Mouse (Mus musculus): ENCODE data around the gene Tsg101. TPM values are rescaled to one million over a fixed set of nuclear protein-coding genes. Genes with fewer than 3 reads are reported as not detected.

The Tsg101 gene
- polyA plus RNA-seq, 1 experiment from 2014 or later: 370 TPM

GRCm38 (mm10) chr7:46842278-46842677 is 77.5 kb downstream of the Tsg101 start:
- H3K9me3 ChIP-seq: no peaks in the 10 kb centered on the region
- H3K27ac ChIP-seq: no peak overlapping the region
- no peak overlapping the region for H3K4me2 ChIP-seq
- no peaks in the 10 kb centered on the region for H3K36me3 ChIP-seq (replicated peaks)
- peaks cover 37% of the 10 kb centered on the region for H3K4me1 ChIP-seq
- H3K9ac ChIP-seq: no peak overlapping the region
- 30% methylated on average over 5 of the region's 5 CpGs for WGBS
- ATAC-seq (replicated peaks): no peak
- H3K4me3 ChIP-seq: no peak overlapping the region
- 0 out of 2 replicates have a peak, but pooled peaks cover 4% of the 10 kb centered on the region for H3K27me3 ChIP-seq (replicated peaks)

- no peak within 1 kb of the TSS for H3K4me2 ChIP-seq
- no peak within 1 kb of the TSS for H3K4me3 ChIP-seq
- WGBS: 31% methylated on average over 6 of the region's 6 CpGs
- no peak within 1 kb of the TSS for H3K9ac ChIP-seq
- no peak for ATAC-seq (replicated peaks)
- H3K4me1 ChIP-seq: peaks cover 26% of the 10 kb centered on the region
- no peaks in the 10 kb centered on the region for H3K9me3 ChIP-seq
- H3K36me3 ChIP-seq (replicated peaks): no peaks in the 10 kb centered on the region
- H3K27ac ChIP-seq: no peak within 1 kb of the TSS
- H3K27me3 ChIP-seq (replicated peaks): 0 out of 2 replicates have a peak, but pooled peaks cover 4% of the 10 kb centered on the region
These were observed 78.8 kb downstream of the Tsg101 start, which contains the start of gene Ldha for GRCm38 (mm10) chr7:46840787-46841525. TSS of gene Ldha (plus strand) at chr7:46841475.

DNA sequence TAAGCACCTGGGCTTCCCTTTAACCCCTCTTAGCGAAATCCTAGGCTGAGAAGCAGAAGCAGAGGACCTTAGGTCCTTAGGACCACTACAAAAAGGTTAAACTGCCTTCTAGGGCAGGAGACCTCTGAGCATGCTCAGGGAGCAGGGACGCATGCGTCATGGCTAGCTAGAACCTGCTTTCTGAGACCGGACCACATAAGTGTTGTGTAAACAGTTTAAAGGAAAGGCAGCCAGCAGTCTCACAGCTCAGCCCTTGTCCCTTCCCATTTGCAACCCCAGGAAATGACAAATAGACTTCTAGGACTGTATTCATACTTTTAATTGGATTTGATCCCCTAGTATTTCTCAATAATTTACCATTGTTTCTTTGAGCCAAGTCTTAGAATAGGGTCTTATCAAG is 79.4 kb downstream of the Tsg101 start:
- no peak overlapping the region for H3K4me3 ChIP-seq
- no peak overlapping the region for H3K27ac ChIP-seq
- 43% methylated on average over 4 of the region's 4 CpGs for WGBS
- no peaks in the 10 kb centered on the region for H3K36me3 ChIP-seq (replicated peaks)
- H3K9ac ChIP-seq: no peak overlapping the region
- H3K4me1 ChIP-seq: peaks cover 24% of the 10 kb centered on the region
- H3K9me3 ChIP-seq: no peaks in the 10 kb centered on the region
- no peak overlapping the region for H3K4me2 ChIP-seq
- ATAC-seq (replicated peaks): no peak
- 0 out of 2 replicates have a peak, but pooled peaks cover 4% of the 10 kb centered on the region for H3K27me3 ChIP-seq (replicated peaks)

DNA sequence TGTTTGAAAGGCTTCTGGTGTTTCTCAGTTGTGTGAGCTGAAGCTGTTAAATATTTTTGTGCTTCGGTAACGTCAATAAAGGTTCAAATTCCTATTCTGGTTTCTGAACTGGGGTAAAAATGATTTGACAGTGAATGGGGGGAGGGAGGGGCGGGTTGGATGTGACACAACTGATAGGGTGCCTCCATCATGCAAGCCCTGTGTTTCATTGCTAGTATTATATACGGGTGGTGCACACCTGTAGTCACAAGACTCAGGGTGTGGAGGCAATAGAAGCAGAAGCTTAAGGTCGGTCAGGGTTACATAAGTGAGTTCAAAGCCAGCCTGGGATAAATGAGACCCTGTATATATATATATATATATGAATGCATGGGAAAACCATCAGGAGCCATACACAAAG is 79.9 kb downstream of the Tsg101 start:
- WGBS: 84% methylated on average over 5 of the region's 5 CpGs
- no peaks in the 10 kb centered on the region for H3K9me3 ChIP-seq
- no peak for ATAC-seq (replicated peaks)

DNA sequence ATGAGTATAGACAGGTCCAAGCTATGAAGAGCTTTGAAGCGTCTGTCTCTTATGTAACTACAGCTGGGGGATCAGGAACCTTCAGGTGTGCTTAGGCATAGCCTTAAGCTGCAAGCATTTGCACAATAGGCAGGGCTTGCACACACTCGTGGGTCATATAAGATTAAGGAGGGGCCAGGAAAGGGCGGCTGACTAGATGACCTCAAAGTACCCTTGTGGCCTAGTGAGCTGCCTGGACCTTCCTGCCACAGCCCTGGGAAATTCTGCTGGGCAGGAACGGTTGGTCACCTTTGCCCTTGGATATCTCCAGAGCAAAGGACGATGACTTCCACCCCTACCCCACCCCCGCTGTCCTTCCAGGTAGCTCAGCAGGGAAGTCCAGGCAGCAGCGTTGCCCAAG is 80.3 kb downstream of the Tsg101 start:
- Histone ChIP-seq H3K4me2 (peak overlapping the region; percentile 7; the same call in 1 of the 2 replicates), H3K27ac (0 out of 2 replicates have a peak overlapping the region, but pooled peaks have one; percentile 67), H3K4me3 (no peak overlapping the region), H3K36me3 (replicated peaks) (no peaks in the 10 kb centered on the region), H3K4me1 (peaks cover 21% of the 10 kb centered on the region), H3K9ac (no peak overlapping the region), H3K27me3 (replicated peaks) (0 out of 2 replicates have a peak, but pooled peaks cover 4% of the 10 kb centered on the region), H3K9me3 (no peaks in the 10 kb centered on the region)
- no peak for ATAC-seq (replicated peaks)
- 40% methylated on average over 7 of the region's 7 CpGs for WGBS

More for the DNA sequence above, 79.9 kb downstream of the Tsg101 start:
- Histone ChIP-seq H3K27ac (no peak overlapping the region), H3K4me1 (peaks cover 23% of the 10 kb centered on the region), H3K4me3 (no peak overlapping the region), H3K9ac (no peak overlapping the region), H3K36me3 (replicated peaks) (no peaks in the 10 kb centered on the region), H3K4me2 (no peak overlapping the region), H3K27me3 (replicated peaks) (0 out of 2 replicates have a peak, but pooled peaks cover 4% of the 10 kb centered on the region)

Other genes with a start within 250 kb of the Tsg101 start
- gene Tph1, start 247.4 kb downstream of the Tsg101 start, polyA plus RNA-seq (2015; fragmentation: Nextera tagmentation; extraction: Ambion mirVana): 0.78 and 0.80 TPM in 2 replicates
- gene Saal1, start 209.3 kb downstream of the Tsg101 start, polyA plus RNA-seq (2015; fragmentation: Nextera tagmentation; extraction: Ambion mirVana): 13.3 and 13.9 TPM in 2 replicates
- 0.15 TPM in 1 of 2 replicates, not detected in the other for gene Saa3, start 204.3 kb downstream of the Tsg101 start, polyA plus RNA-seq (2015; fragmentation: Nextera tagmentation; extraction: Ambion mirVana)
- gene Saa4, start 187.4 kb downstream of the Tsg101 start, polyA plus RNA-seq (2015; fragmentation: Nextera tagmentation; extraction: Ambion mirVana): not detected in 2 replicates
- gene Saa1, start 177.0 kb downstream of the Tsg101 start, polyA plus RNA-seq (2015; fragmentation: Nextera tagmentation; extraction: Ambion mirVana): 0.30 and 0.31 TPM in 2 replicates
- not detected in 2 replicates for gene Saa2, start 168.2 kb downstream of the Tsg101 start, polyA plus RNA-seq (2015; fragmentation: Nextera tagmentation; extraction: Ambion mirVana)
- gene Hps5, start 123.9 kb downstream of the Tsg101 start, polyA plus RNA-seq (2015; fragmentation: Nextera tagmentation; extraction: Ambion mirVana): 13.0 and 13.7 TPM in 2 replicates
- gene Gtf2h1, start 123.9 kb downstream of the Tsg101 start, polyA plus RNA-seq (2015; fragmentation: Nextera tagmentation; extraction: Ambion mirVana): 41.2 and 44.6 TPM in 2 replicates
- gene Ldha, start 78.5 kb downstream of the Tsg101 start, polyA plus RNA-seq (2015; fragmentation: Nextera tagmentation; extraction: Ambion mirVana): 522 and 586 TPM in 2 replicates
- 0.15 TPM in 1 of 2 replicates, not detected in the other for gene Ldhc, start 58.8 kb downstream of the Tsg101 start, polyA plus RNA-seq (2015; fragmentation: Nextera tagmentation; extraction: Ambion mirVana)
- gene Uevld, start 38.6 kb upstream of the Tsg101 start, polyA plus RNA-seq (2015; fragmentation: Nextera tagmentation; extraction: Ambion mirVana): 5.4 and 6.5 TPM in 2 replicates
- not detected in 2 replicates for gene Gm9999, start 63.6 kb upstream of the Tsg101 start, polyA plus RNA-seq (2015; fragmentation: Nextera tagmentation; extraction: Ambion mirVana)
- gene Spty2d1, start 88.4 kb upstream of the Tsg101 start, polyA plus RNA-seq (2015; fragmentation: Nextera tagmentation; extraction: Ambion mirVana): 7.1 and 8.1 TPM in 2 replicates
- gene Tmem86a, start 130.6 kb upstream of the Tsg101 start, polyA plus RNA-seq (2015; fragmentation: Nextera tagmentation; extraction: Ambion mirVana): 28.3 and 29.3 TPM in 2 replicates
- gene Ptpn5, start 213.7 kb upstream of the Tsg101 start, polyA plus RNA-seq (2015; fragmentation: Nextera tagmentation; extraction: Ambion mirVana): 178 and 184 TPM in 2 replicates

All from midbrain, embryonic 15.5 days (tissue).